Mouse (Mus musculus): Measurements from ENCODE around the gene St6galnac3. TPM values are rescaled to one million over a fixed set of nuclear protein-coding genes. Genes with fewer than 3 reads are reported as not detected.

St6galnac3 gene
- polyA plus RNA-seq, 1 experiment: not detected

DNA sequence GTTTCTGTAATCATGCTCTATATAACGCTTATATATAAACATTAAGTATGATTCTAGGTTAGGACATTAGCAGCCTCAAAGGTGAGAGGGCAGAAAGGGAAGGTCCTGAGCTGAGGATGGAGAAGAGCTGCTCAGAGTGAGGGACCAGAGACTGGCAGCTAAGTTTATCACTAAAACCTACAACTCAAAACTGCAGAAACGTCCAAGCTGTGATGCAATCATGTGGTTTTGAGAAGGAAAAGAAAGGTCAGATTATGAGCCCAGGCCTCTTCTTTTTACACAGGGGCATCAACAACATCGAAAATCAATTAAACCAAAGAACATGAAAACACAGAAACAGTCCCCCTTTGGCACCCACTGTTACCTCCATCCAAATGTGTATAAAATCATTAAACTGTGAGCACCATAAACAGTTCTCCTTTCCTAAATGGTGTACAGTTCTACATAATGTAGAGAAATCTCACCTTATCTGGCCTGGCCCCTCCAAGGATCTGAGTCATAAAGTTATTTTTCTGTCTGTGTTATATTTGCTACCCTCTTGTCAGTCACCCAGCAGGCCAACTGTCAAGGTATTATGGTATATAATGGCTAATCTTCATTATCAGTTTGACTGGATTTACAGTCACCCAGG lies 244.9 kb downstream of the St6galnac3 start:
- no peak overlapping the region for H3ac ChIP-seq (ENCODE audit: control insufficient read depth, insufficient read length, low read depth)
- no peaks in the 10 kb centered on the region for H3K27me3 ChIP-seq (ENCODE audit: control insufficient read depth, insufficient read depth, insufficient read length)
- no peak overlapping the region for H3K4me3 ChIP-seq (ENCODE audit: insufficient read depth, poor library complexity, severe bottlenecking)
- H3K79me3 ChIP-seq (ENCODE audit: low read depth): no peaks in the 10 kb centered on the region
- no peaks in the 10 kb centered on the region for H3K36me3 ChIP-seq (ENCODE audit: control insufficient read depth, insufficient read depth)
- TF ChIP-seq FOSL1 (IDR thresholded peaks at IDR 0.05; ENCODE audit: insufficient read depth, low read length, poor library complexity, severe bottlenecking) (no peak), CEBPB (IDR thresholded peaks at IDR 0.05; ENCODE audit: low read depth) (peak; percentile 3)
- no peaks in the 10 kb centered on the region for H3K79me2 ChIP-seq (ENCODE audit: control insufficient read depth, insufficient read depth)

- H3K79me3 ChIP-seq (ENCODE audit: low read depth): no peaks in the 10 kb centered on the region
- no peak overlapping the region for H3K4me3 ChIP-seq (ENCODE audit: insufficient read depth, poor library complexity, severe bottlenecking)
- H3K27me3 ChIP-seq (ENCODE audit: control insufficient read depth, insufficient read depth, insufficient read length): no peaks in the 10 kb centered on the region
- no peaks in the 10 kb centered on the region for H3K79me2 ChIP-seq (ENCODE audit: control insufficient read depth, insufficient read depth)
- no peak overlapping the region for H3ac ChIP-seq (ENCODE audit: control insufficient read depth, insufficient read length, low read depth)
- no peak for TF ChIP-seq CTCF (IDR thresholded peaks at IDR 0.05; ENCODE audit: control insufficient read depth, insufficient read depth, insufficient read length)
- no peak for TF ChIP-seq MYOD1 (IDR thresholded peaks at IDR 0.05; ENCODE audit: control insufficient read depth, insufficient read length, low read depth)
- TF ChIP-seq MAX (IDR thresholded peaks at IDR 0.05): no peak
- TF ChIP-seq CEBPB (IDR thresholded peaks at IDR 0.05; ENCODE audit: low read depth): no peak
- TF ChIP-seq USF1 (IDR thresholded peaks at IDR 0.05; ENCODE audit: low read depth): no peak
- TF ChIP-seq MYOG (IDR thresholded peaks at IDR 0.05; ENCODE audit: control insufficient read depth, extremely low read depth, insufficient read length): no peak
- no peak for TF ChIP-seq FOSL1 (IDR thresholded peaks at IDR 0.05; ENCODE audit: insufficient read depth, low read length, poor library complexity, severe bottlenecking)
- H3K36me3 ChIP-seq (ENCODE audit: control insufficient read depth, insufficient read depth): no peaks in the 10 kb centered on the region
Observed at GRCm38 (mm10) chr3:153475919-153476318, 249.1 kb downstream of the St6galnac3 start.

DNA sequence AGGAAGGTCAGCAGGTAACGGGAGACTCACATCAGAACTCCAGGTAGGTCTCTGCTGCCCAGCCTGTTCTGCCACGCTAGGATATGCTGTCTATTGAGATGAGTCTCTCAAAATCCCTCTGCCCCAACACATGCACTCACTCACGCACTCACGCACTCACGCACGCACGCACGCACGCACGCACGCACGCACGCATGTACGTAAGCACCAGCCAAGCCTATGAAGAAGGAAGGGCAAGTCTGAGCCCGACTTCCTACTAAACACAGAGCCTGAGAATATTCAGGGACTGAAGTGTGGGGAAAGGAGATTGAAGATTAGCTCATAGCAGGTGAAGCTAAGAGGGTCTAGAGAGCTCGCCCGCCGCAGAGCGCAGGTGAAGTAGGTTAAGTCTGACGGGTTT lies 249.5 kb downstream of the St6galnac3 start:
- no peaks in the 10 kb centered on the region for H3K27me3 ChIP-seq (ENCODE audit: control insufficient read depth, insufficient read depth, insufficient read length)
- no peak overlapping the region for H3ac ChIP-seq (ENCODE audit: control insufficient read depth, insufficient read length, low read depth)
- no peaks in the 10 kb centered on the region for H3K79me3 ChIP-seq (ENCODE audit: low read depth)
- H3K36me3 ChIP-seq (ENCODE audit: control insufficient read depth, insufficient read depth): no peaks in the 10 kb centered on the region
- no peaks in the 10 kb centered on the region for H3K79me2 ChIP-seq (ENCODE audit: control insufficient read depth, insufficient read depth)
- H3K4me3 ChIP-seq (ENCODE audit: insufficient read depth, poor library complexity, severe bottlenecking): no peak overlapping the region
- TF ChIP-seq MYOD1 (IDR thresholded peaks at IDR 0.05; ENCODE audit: control insufficient read depth, insufficient read length, low read depth) (no peak), FOSL1 (IDR thresholded peaks at IDR 0.05; ENCODE audit: insufficient read depth, low read length, poor library complexity, severe bottlenecking) (no peak), MAX (IDR thresholded peaks at IDR 0.05) (no peak)

DNA sequence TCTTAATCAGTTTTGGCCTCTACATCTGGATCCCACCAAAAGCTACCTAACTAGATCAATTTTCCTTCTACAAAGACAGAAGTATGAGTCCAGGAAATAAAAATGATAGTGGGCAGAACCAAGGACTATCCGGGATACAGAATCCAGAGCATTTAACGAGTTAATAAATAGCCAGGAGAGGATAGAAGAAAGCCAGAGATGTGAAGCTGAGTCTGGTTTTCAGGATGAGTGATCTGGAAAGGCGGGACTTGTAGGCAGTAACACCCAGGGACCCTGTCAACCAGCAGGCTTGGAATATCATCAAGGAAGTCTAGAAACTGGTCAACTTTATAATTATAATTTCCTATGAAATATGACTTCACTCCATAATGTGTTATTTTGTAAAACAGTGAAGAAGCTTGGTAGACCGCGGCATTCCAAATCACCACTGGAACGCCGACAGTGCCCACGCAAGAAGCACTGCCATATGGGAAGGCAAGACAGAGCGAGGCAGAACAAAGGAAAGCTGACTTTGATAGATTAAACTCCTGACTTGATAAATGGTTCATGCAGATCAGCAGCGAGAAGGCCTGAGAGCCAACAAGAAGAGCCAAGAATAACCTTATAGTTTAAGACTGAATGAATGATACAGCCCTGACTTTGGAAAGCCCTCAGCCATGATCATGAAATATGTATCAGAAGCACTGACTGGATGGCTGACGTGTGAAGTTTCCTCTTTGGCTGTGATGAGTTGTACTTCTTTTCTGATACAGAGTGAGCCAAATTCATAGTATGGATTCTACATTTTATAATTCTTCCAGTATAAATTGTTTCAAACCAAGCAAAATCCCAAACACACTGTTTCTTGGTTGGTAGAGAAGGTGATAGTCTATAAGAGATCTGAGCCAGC lies 252.1 kb downstream of the St6galnac3 start:
- Histone ChIP-seq H3K27me3 (ENCODE audit: control insufficient read depth, insufficient read depth, insufficient read length) (no peaks in the 10 kb centered on the region), H3K79me2 (ENCODE audit: control insufficient read depth, insufficient read depth) (no peaks in the 10 kb centered on the region), H3K79me3 (ENCODE audit: low read depth) (no peaks in the 10 kb centered on the region), H3K36me3 (ENCODE audit: control insufficient read depth, insufficient read depth) (no peaks in the 10 kb centered on the region), H3ac (ENCODE audit: control insufficient read depth, insufficient read length, low read depth) (no peak overlapping the region), H3K4me3 (ENCODE audit: insufficient read depth, poor library complexity, severe bottlenecking) (no peak overlapping the region)
- no peak for TF ChIP-seq USF1 (IDR thresholded peaks at IDR 0.05; ENCODE audit: low read depth)
- no peak for TF ChIP-seq CTCF (IDR thresholded peaks at IDR 0.05; ENCODE audit: control insufficient read depth, insufficient read depth, insufficient read length)
- TF ChIP-seq CEBPB (IDR thresholded peaks at IDR 0.05; ENCODE audit: low read depth): no peak

- no peak overlapping the region for H3K4me3 ChIP-seq (ENCODE audit: insufficient read depth, poor library complexity, severe bottlenecking)
- TF ChIP-seq MAX (IDR thresholded peaks at IDR 0.05) (no peak), MYOD1 (IDR thresholded peaks at IDR 0.05; ENCODE audit: control insufficient read depth, insufficient read length, low read depth) (no peak), CTCF (IDR thresholded peaks at IDR 0.05; ENCODE audit: control insufficient read depth, insufficient read depth, insufficient read length) (no peak), MYOG (IDR thresholded peaks at IDR 0.05; ENCODE audit: control insufficient read depth, extremely low read depth, insufficient read length) (no peak), USF1 (IDR thresholded peaks at IDR 0.05; ENCODE audit: low read depth) (no peak), FOSL1 (IDR thresholded peaks at IDR 0.05; ENCODE audit: insufficient read depth, low read length, poor library complexity, severe bottlenecking) (no peak), CEBPB (IDR thresholded peaks at IDR 0.05; ENCODE audit: low read depth) (no peak)
- H3K79me2 ChIP-seq (ENCODE audit: control insufficient read depth, insufficient read depth): no peaks in the 10 kb centered on the region
- H3K36me3 ChIP-seq (ENCODE audit: control insufficient read depth, insufficient read depth): no peaks in the 10 kb centered on the region
- H3ac ChIP-seq (ENCODE audit: control insufficient read depth, insufficient read length, low read depth): no peak overlapping the region
- no peaks in the 10 kb centered on the region for H3K27me3 ChIP-seq (ENCODE audit: control insufficient read depth, insufficient read depth, insufficient read length)
- no peaks in the 10 kb centered on the region for H3K79me3 ChIP-seq (ENCODE audit: low read depth)
Observed at GRCm38 (mm10) chr3:153463849-153464248, 261.1 kb downstream of the St6galnac3 start.

DNA sequence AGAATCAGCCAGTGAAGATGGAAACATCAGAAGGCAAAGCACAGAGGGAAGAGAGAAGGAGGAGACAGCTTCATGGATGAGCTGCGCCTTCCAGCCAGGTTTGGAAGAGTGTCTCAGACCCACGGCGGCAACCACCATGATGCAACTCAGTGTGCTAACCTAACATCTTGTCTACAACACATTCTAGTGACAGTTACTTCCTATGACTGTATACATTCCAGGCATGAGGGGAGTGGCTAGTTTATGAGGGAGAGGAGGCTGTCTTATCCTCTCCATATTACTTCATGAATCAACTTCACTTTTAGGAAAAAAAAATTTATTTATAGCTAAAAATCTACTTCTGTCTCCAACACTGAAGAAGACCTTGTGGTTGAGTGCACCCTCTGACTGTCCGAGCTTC lies 264.8 kb downstream of the St6galnac3 start:
- Histone ChIP-seq H3K79me3 (ENCODE audit: low read depth) (no peaks in the 10 kb centered on the region), H3K36me3 (ENCODE audit: control insufficient read depth, insufficient read depth) (no peaks in the 10 kb centered on the region), H3K27me3 (ENCODE audit: control insufficient read depth, insufficient read depth, insufficient read length) (no peaks in the 10 kb centered on the region), H3K4me3 (ENCODE audit: insufficient read depth, poor library complexity, severe bottlenecking) (no peak overlapping the region), H3ac (ENCODE audit: control insufficient read depth, insufficient read length, low read depth) (no peak overlapping the region), H3K79me2 (ENCODE audit: control insufficient read depth, insufficient read depth) (no peaks in the 10 kb centered on the region)
- TF ChIP-seq FOSL1 (IDR thresholded peaks at IDR 0.05; ENCODE audit: insufficient read depth, low read length, poor library complexity, severe bottlenecking) (no peak), MAX (IDR thresholded peaks at IDR 0.05) (no peak), USF1 (IDR thresholded peaks at IDR 0.05; ENCODE audit: low read depth) (no peak)
